Mouse (Mus musculus): Measurements from ENCODE around the gene Pld3. TPM values are rescaled to one million over a fixed set of nuclear protein-coding genes. Genes with fewer than 3 reads are reported as not detected.

Gene Pld3
- total RNA-seq, 1 experiment = 77.9 TPM

- H3K27ac ChIP-seq (ENCODE audit: insufficient read depth, low read depth, low read length, poor library complexity, severe bottlenecking) = peak overlapping the region; percentile 81
- no peaks in the 10 kb centered on the region for H3K9me3 ChIP-seq (ENCODE audit: control insufficient read depth, insufficient read depth, low read depth, low read length)
- H3K9ac ChIP-seq (ENCODE audit: insufficient read depth, low read depth, low read length, poor library complexity, severe bottlenecking) = no peak overlapping the region
- H3K4me3 ChIP-seq (ENCODE audit: insufficient read depth in 1 of 2, low read depth in 1 of 2, low read length in 2 of 2, poor library complexity in 1 of 2, severe bottlenecking in 1 of 2) = no peak overlapping the region
- H3K36me3 ChIP-seq (ENCODE audit: control insufficient read depth, insufficient read depth, low read length, poor library complexity, severe bottlenecking) = peaks cover 7% of the 10 kb centered on the region
- H3K4me1 ChIP-seq (ENCODE audit: control insufficient read depth in 2 of 2, insufficient read depth in 2 of 2, low read length in 2 of 2, poor library complexity in 1 of 2) = peaks cover 10% of the 10 kb centered on the region in 2 experiments; a peak in 3 of 4 replicates
- in situ Hi-C loops (cut with MboI; ENCODE audit: low sequenced_read_pairs in 2 of 2, unreplicated experiment in 2 of 2) = no loop called here
- TF ChIP-seq CHD2 (IDR thresholded peaks at IDR 0.05; ENCODE audit: low read depth, low read length) (no peak), MAFK (IDR thresholded peaks at IDR 0.05; ENCODE audit: insufficient read depth, low read depth, low read length) (no peak), ZNF384 (IDR thresholded peaks at IDR 0.05; ENCODE audit: low read depth, low read length) (no peak), HCFC1 (IDR thresholded peaks at IDR 0.05; ENCODE audit: borderline replicate concordance, insufficient read depth, low read length) (no peak), ZC3H11A (IDR thresholded peaks at IDR 0.05; ENCODE audit: borderline replicate concordance, low read depth, low read length) (no peak)
- peak; percentile 39 for DNase-seq (ENCODE audit: low read depth, low spot score)
Measured at GRCm38 (mm10) chr7:27586861-27587260, 33.8 kb upstream of the Pld3 start.

DNA sequence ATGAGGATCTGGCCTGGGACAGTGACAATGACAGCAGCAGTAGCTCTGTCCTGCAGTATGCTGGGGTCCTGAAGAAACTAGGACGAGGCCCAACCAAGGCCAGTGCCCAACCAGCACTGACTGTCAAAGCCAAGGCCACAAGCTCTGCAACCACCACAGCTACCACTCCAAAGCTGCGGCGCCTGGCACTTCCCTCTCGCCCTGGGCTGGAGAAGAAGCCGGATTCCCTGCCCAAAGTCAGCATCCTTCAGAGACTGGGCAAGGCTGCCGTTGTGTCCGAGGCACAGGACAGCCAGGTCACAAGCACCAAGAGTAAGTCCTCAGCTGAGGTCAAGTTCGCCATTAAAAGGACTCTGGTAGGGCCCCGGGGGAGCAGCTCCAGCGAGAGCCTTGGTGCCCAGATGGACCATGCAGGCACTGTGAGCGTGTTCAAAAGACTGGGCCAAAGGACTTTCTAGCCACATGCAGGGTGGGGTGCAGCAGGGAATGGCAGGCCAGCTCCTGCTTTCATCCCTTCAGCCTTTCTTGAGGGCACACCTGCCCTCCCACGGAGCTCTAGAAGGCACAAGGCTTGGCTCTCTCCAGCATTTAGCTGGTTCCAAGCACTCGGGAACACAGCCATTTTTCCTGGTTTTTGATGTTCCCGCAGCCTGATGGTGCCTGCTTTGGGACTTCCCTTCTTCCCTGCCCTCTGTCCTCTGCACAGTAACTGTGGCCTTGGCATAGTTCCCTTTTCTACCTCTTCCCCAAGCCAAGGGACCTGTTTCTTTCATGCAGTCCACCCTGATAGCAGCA lies 27.6 kb upstream of the Pld3 start:
- TF ChIP-seq CHD2 (IDR thresholded peaks at IDR 0.05; ENCODE audit: low read depth, low read length) (no peak), HCFC1 (IDR thresholded peaks at IDR 0.05; ENCODE audit: borderline replicate concordance, insufficient read depth, low read length) (no peak), MAFK (IDR thresholded peaks at IDR 0.05; ENCODE audit: insufficient read depth, low read depth, low read length) (no peak), ZC3H11A (IDR thresholded peaks at IDR 0.05; ENCODE audit: borderline replicate concordance, low read depth, low read length) (no peak), ZNF384 (IDR thresholded peaks at IDR 0.05; ENCODE audit: low read depth, low read length) (no peak)
- H3K9ac ChIP-seq (ENCODE audit: insufficient read depth, low read depth, low read length, poor library complexity, severe bottlenecking) = no peak overlapping the region
- peaks cover 0 to 6% of the 10 kb centered on the region in 2 experiments; a peak in 1 of 4 replicates for H3K4me1 ChIP-seq (ENCODE audit: control insufficient read depth in 2 of 2, insufficient read depth in 2 of 2, low read length in 2 of 2, poor library complexity in 1 of 2)
- no peak overlapping the region for H3K27ac ChIP-seq (ENCODE audit: insufficient read depth, low read depth, low read length, poor library complexity, severe bottlenecking)
- in situ Hi-C loops (cut with MboI; ENCODE audit: low sequenced_read_pairs in 2 of 2, unreplicated experiment in 2 of 2) = no loop called here
- no peaks in the 10 kb centered on the region for H3K9me3 ChIP-seq (ENCODE audit: control insufficient read depth, insufficient read depth, low read depth, low read length)
- peaks cover 51% of the 10 kb centered on the region for H3K36me3 ChIP-seq (ENCODE audit: control insufficient read depth, insufficient read depth, low read length, poor library complexity, severe bottlenecking)
- no peak overlapping the region for H3K4me3 ChIP-seq (ENCODE audit: insufficient read depth in 1 of 2, low read depth in 1 of 2, low read length in 2 of 2, poor library complexity in 1 of 2, severe bottlenecking in 1 of 2)
- no peak for DNase-seq (ENCODE audit: low read depth, low spot score)

DNA sequence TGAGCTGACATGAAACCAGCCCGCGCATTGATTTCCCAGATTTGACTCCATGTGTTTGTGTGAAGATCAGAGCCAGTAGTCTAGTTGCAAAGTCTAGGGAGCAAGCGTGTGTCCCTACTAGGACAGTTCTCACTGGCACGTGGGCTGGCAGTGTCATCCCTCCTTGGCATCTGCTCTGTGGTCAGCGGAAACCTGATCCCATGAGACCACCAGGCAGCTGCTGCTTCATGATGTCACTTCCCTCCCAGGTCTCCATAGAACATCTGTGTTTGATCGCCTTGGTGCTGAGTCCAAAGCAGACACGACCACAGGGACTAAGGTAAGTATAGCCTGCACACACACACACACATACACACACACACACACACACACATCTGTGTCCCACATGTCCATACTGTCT lies 25.4 kb upstream of the Pld3 start:
- Histone ChIP-seq H3K36me3 (ENCODE audit: control insufficient read depth, insufficient read depth, low read length, poor library complexity, severe bottlenecking) (peaks cover 58% of the 10 kb centered on the region), H3K9me3 (ENCODE audit: control insufficient read depth, insufficient read depth, low read depth, low read length) (no peaks in the 10 kb centered on the region), H3K4me1 (ENCODE audit: control insufficient read depth in 2 of 2, insufficient read depth in 2 of 2, low read length in 2 of 2, poor library complexity in 1 of 2) (peaks cover 2 to 7% of the 10 kb centered on the region in 2 experiments; a peak in 3 of 4 replicates), H3K9ac (ENCODE audit: insufficient read depth, low read depth, low read length, poor library complexity, severe bottlenecking) (no peak overlapping the region), H3K4me3 (ENCODE audit: insufficient read depth in 1 of 2, low read depth in 1 of 2, low read length in 2 of 2, poor library complexity in 1 of 2, severe bottlenecking in 1 of 2) (no peak overlapping the region), H3K27ac (ENCODE audit: insufficient read depth, low read depth, low read length, poor library complexity, severe bottlenecking) (no peak overlapping the region)
- no peak for TF ChIP-seq ZNF384 (IDR thresholded peaks at IDR 0.05; ENCODE audit: low read depth, low read length)
- no peak for TF ChIP-seq ZC3H11A (IDR thresholded peaks at IDR 0.05; ENCODE audit: borderline replicate concordance, low read depth, low read length)
- no peak for TF ChIP-seq HCFC1 (IDR thresholded peaks at IDR 0.05; ENCODE audit: borderline replicate concordance, insufficient read depth, low read length)
- TF ChIP-seq MAFK (IDR thresholded peaks at IDR 0.05; ENCODE audit: insufficient read depth, low read depth, low read length) = no peak
- no peak for TF ChIP-seq CHD2 (IDR thresholded peaks at IDR 0.05; ENCODE audit: low read depth, low read length)
- no peak for DNase-seq (ENCODE audit: low read depth, low spot score)
- in situ Hi-C loops (cut with MboI; ENCODE audit: low sequenced_read_pairs in 2 of 2, unreplicated experiment in 2 of 2) = no loop called here

DNA sequence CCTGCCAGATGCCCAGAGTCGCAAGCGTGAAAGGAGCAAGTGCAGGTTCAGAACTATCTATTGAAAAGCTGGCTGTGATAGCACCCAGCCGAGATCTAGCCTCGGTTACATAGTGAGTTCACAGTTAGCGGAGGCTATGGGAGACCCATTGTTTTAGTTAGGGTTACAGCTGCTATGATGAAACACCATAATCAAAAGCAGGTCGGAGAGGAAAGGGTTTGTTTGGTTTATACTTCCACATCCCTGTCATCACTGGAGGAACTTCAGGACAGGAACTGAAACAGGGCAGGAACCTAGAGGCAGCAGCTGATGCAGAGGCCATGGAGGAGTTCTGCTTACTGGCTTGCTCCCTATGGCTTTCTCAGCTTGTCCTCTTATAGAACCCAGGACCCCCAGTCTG lies 24.6 kb upstream of the Pld3 start:
- peaks cover 58% of the 10 kb centered on the region for H3K36me3 ChIP-seq (ENCODE audit: control insufficient read depth, insufficient read depth, low read length, poor library complexity, severe bottlenecking)
- H3K27ac ChIP-seq (ENCODE audit: insufficient read depth, low read depth, low read length, poor library complexity, severe bottlenecking) = no peak overlapping the region
- no peak for TF ChIP-seq CHD2 (IDR thresholded peaks at IDR 0.05; ENCODE audit: low read depth, low read length)
- TF ChIP-seq HCFC1 (IDR thresholded peaks at IDR 0.05; ENCODE audit: borderline replicate concordance, insufficient read depth, low read length) = no peak
- no peak for TF ChIP-seq ZC3H11A (IDR thresholded peaks at IDR 0.05; ENCODE audit: borderline replicate concordance, low read depth, low read length)
- TF ChIP-seq MAFK (IDR thresholded peaks at IDR 0.05; ENCODE audit: insufficient read depth, low read depth, low read length) = no peak
- no peak for TF ChIP-seq ZNF384 (IDR thresholded peaks at IDR 0.05; ENCODE audit: low read depth, low read length)
- H3K9me3 ChIP-seq (ENCODE audit: control insufficient read depth, insufficient read depth, low read depth, low read length) = no peaks in the 10 kb centered on the region
- H3K9ac ChIP-seq (ENCODE audit: insufficient read depth, low read depth, low read length, poor library complexity, severe bottlenecking) = no peak overlapping the region
- H3K4me1 ChIP-seq (ENCODE audit: control insufficient read depth in 2 of 2, insufficient read depth in 2 of 2, low read length in 2 of 2, poor library complexity in 1 of 2) = peaks cover 2 to 7% of the 10 kb centered on the region in 2 experiments
- no peak for DNase-seq (ENCODE audit: low read depth, low spot score)
- in situ Hi-C loops (cut with MboI; ENCODE audit: low sequenced_read_pairs in 2 of 2, unreplicated experiment in 2 of 2) = no loop called here
- H3K4me3 ChIP-seq (ENCODE audit: insufficient read depth in 1 of 2, low read depth in 1 of 2, low read length in 2 of 2, poor library complexity in 1 of 2, severe bottlenecking in 1 of 2) = no peak overlapping the region
